In the genomic region with DNA sequence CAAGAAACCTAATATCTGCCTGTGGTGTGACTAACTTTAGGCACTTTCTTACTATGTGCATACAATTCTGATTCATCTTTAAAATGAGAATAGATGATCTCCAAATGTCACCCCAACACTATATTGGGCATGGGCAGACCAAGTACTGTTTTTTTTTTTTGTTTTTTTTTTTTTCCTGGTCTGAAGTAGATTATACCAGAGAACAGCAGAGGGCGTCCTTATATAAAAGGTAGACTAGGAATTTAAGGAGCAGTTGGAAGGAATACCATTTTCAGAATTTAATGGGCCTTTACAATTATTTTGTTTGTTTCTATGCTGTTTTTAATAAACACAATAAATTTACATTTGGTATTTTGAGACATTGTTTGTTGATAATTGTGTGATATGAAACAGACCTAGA, we compare ENCODE assay signal across 15 mouse cellular contexts.
DNase-seq lines count a peak whose midpoint lies in the region; ATAC-seq and TF ChIP-seq lines count a peak whose summit lies in the region.
"Had no signal": no experiment of that assay in that cellular context is flagged by ENCODE, and none has a peak within 500 bp of the region (broad histone marks: within the 10 kb centered on the region; RNA-seq: fewer than 3 reads in every experiment).

No protein-coding gene starts in this region.

- ATAC-seq in megakaryocyte-erythroid progenitor cell, adult 5-6 weeks (replicated peaks; ENCODE audit: low FRiP score, low TSS enrichment, poor library complexity, severe bottlenecking): no peak
- ATAC-seq: hindbrain, embryonic 16.5 days had no signal

- no peak overlapping the region for H3K27ac ChIP-seq in layer of hippocampus, adult 2 months
- H3K27ac ChIP-seq: embryonic facial prominence, embryonic 12.5 days; limb, embryonic 12.5 days; stomach, embryonic 15.5 days had no signal

- peak; percentile 66 for TF ChIP-seq CTCF in layer of hippocampus, adult 2 months (conservative IDR thresholded peaks at IDR 0.05)

- DNase-seq in embryo, embryonic 10 days (ENCODE audit: low spot score): peak; percentile 3
- no peak for DNase-seq in embryo, embryonic 9.5 days (ENCODE audit: extremely low spot score)
- no peak for DNase-seq in layer of hippocampus, adult 2 months (ENCODE audit: low spot score in 2 of 2)
- DNase-seq in layer of hippocampus, adult 9-10 months (ENCODE audit: low spot score): no peak
- DNase-seq in 3T3-L1 (ENCODE audit: low read depth, low spot score): peak; percentile 33
- DNase-seq in brain, adult 2 months (ENCODE audit: low read depth, low spot score): peak; percentile 7
- DNase-seq in cerebellum, adult 9-11 months: no peak
- DNase-seq: adrenal gland, postnatal 25 days; heart, adult 11 months; kidney, adult 9 months had no signal

- H3K4me3 ChIP-seq in layer of hippocampus, adult 2 months: no peak overlapping the region
- H3K4me3 ChIP-seq: embryonic facial prominence, embryonic 12.5 days; limb, embryonic 12.5 days; stomach, embryonic 15.5 days had no signal

Comparison
In these comparisons a context has a peak if more than half of its experiments do, and no peak if none do; other contexts are left out.
1. DNase-seq: peak in embryo, embryonic 10 days (single experiment), 3T3-L1 (single experiment) and brain, adult 2 months (single experiment); none in embryo, embryonic 9.5 days (single experiment), layer of hippocampus, adult 2 months (0 of 2), layer of hippocampus, adult 9-10 months (single experiment) and cerebellum, adult 9-11 months (single experiment).